Mouse (Mus musculus) urinary bladder, postnatal 25 days (tissue): ENCODE measurements around the gene Fcrl6.

Experiments used
- DNase-seq: peaks from one replicate; pipeline ENCODE4 v3.0.0; 2022; ENCODE audit warnings: low spot score

The Fcrl6 gene

DNA sequence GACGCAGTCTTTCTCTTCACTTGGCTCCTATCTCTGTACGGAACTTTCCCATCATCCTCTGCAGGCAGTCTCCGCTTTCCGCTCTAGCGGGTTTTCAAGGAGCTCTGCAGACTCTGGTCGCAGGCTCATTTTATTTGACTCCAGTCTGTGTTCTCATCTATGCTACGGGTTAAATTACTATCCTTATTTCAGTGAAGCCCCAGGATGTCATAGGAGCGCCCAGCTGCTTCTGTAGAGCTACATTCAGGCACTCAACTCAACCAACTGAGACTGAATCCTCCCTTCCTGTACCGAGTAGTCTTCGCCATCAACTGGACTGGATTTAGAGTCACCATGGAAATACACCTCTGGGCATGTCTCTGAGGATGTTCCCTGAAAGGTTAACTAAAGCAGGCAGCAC is 12.3 kb upstream of the Fcrl6 start:
- no peak for DNase-seq

DNA sequence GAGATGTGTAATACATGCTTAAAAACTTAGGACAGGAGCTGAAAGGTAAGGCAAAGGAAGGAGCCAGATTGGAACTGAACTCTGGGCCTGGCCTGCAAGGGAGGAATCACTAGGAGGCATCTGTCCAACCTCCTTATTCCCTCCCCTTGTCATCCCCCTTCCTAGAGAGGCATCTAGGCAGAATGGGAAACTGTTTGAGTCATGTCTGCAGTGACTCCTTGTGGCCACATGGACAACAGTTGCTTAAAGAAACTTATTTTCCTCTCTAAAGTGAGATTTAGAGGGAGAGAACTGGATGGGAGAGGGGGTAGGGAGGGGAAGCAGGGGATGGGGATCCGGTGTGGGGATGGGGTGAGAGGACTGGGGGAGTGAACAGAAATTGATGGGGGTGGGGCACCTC is 10.4 kb upstream of the Fcrl6 start:
- DNase-seq, result no peak

DNA sequence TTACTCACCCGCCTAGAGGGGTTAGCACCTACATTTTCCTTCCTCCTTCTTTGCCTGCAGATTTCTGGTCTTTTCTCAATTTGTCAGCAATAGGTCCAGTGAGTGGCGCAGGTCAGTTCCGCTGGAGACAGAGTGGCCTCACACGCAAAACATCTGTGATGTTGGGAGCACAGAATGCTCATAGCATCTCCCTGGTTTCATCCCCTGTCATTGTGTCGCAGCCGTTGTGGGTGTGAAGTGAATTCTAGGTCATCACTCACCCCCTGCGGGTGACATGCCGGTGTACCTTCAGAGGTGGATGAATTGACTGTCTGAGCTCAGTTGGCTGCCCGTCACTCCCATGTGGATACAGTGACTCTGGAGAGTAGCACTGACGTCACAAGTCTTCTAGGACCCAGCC is 9.0 kb upstream of the Fcrl6 start:
- DNase-seq, result no peak

- DNase-seq, result peak; percentile 19
Observed at GRCm38 (mm10) chr1:172594495-172594894, 7.9 kb downstream of the Fcrl6 start.

DNA sequence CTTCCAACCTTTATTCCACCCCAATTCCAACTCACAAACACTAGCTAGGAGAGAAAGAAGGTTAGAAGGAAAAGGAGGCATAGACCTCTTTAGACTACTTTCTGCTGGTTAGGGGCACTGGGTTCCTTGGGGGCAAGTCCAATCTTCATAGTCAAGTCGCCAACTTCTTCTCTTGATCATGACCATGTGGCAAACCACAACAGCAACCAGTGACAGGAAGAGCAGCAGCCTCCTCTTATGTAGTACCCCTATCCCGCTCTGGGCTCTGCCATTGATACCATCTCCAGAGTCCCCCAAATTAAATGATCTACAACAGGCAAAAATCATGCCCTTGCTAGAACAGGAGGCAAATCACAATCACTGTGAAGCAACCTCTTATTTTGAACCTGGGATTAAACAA is 8.4 kb downstream of the Fcrl6 start:
- DNase-seq, result no peak

DNA sequence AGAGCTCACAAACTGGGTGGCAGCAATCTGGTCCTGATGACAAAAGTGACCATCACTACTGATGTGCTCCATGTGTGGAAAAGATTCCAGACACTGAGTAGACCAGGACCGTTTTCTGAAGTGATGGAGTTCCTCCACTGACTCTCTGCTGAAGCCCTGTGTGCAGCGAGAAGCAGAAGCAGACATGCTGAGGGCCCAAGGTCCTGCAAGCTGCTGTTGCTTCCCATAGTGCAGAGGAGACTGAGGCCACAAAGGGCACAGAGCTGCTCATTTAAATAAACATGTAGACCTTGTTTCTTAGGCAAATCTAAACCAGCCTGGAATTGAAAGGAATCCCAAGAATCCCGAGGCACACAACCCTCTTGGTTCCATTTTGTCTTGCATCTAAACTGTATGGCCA is 9.0 kb downstream of the Fcrl6 start:
- DNase-seq, result no peak

- DNase-seq, result no peak
Observed at GRCm38 (mm10) chr1:172590385-172590784, 12.0 kb downstream of the Fcrl6 start, which contains the start of gene Slamf8. Gene Slamf8 (minus strand): TSS chr1:172590568.

DNA sequence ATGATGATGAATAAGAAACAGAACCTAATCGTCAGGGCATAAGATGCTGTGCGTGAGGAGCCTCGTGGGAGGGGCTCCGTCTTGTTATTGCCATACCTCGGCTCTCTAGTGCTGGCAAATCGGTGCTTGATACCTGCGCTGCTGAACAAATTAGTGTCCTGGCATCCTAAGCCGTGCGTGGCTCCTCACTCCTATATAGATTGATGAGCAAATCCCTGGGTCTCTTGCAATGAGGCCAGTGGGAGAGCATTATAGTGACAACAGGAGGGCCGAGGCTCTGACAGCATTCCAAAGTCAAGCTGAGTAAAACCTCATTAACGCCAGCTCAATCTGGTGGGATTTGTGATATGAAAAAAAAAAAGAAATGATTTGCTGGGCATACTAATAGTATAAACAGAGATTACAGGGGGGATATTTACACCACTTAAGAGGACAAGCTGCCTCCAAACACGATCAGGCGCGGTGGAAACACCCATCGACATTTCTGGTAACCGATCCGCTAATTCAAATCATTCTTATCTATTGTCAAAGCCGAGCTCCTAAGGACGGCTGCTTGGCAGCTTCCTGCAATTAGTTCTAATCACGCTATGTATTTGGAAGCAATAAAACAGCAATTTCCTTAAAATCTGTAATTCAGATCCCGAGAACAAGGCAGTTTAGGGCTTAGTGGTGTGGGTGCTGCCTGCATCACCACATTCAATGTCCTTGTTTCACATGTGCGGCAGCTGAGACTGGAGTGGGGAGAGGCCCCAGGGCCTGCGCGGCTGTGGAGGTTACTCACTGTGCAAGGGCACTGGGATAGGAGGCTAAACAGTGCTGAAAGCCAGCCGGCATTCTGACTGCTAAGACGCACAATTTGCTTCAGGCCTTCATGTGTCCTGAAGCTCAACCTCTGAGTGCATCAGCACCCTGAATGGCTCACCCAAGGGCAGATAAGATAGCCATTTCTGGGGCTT is 16.5 kb downstream of the Fcrl6 start:
- DNase-seq, result no peak

GRCm38 (mm10) chr1:172585026-172585425 is 17.3 kb downstream of the Fcrl6 start:
- no peak for DNase-seq

DNA sequence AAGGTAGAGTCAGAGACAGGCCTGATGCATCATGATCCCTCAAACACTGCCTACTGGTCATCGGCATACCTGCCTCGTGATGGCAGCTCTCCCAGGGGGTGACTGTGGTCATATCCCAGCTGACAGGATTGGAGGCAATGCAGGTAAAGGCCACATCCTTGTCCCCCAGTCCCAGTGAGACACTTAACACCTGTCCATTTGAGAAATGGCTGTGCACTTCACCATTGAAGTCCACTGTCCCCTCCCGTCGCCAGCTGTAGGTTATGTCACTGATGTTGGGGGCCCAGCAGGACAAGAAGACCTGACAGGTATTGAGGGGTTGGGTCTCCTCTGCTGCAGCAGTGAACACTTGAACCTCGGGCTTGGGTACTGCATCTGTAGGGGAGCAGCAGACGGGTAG is 18.1 kb downstream of the Fcrl6 start:
- no peak for DNase-seq

- no peak for DNase-seq
Observed at GRCm38 (mm10) chr1:172582436-172582835, 19.9 kb downstream of the Fcrl6 start.

GRCm38 (mm10) chr1:172580116-172580515 is 22.2 kb downstream of the Fcrl6 start:
- no peak for DNase-seq

GRCm38 (mm10) chr1:172567758-172568157 is 34.6 kb downstream of the Fcrl6 start:
- no peak for DNase-seq

DNA sequence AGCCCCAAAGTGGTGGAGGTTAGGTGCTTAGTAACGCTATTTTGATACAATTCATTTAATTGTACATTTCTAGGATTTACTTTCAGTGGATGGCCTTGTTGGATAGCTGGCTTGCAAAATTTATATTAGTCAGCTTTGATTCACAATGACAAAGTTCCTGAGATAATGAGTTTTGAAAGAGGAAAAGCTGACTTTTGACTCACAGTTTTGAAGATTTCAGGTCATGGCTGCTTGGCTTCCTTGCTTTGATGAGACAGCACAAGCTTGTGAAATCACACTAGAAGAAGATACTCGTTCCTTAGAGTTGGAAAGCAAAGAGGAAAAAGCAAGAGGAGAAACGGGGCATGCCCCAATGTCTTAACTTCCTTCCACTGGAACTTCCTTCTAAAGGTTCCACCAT is 36.2 kb downstream of the Fcrl6 start:
- DNase-seq, result no peak

- DNase-seq, result no peak
Observed at GRCm38 (mm10) chr1:172563465-172563828, 38.9 kb downstream of the Fcrl6 start.

DNA sequence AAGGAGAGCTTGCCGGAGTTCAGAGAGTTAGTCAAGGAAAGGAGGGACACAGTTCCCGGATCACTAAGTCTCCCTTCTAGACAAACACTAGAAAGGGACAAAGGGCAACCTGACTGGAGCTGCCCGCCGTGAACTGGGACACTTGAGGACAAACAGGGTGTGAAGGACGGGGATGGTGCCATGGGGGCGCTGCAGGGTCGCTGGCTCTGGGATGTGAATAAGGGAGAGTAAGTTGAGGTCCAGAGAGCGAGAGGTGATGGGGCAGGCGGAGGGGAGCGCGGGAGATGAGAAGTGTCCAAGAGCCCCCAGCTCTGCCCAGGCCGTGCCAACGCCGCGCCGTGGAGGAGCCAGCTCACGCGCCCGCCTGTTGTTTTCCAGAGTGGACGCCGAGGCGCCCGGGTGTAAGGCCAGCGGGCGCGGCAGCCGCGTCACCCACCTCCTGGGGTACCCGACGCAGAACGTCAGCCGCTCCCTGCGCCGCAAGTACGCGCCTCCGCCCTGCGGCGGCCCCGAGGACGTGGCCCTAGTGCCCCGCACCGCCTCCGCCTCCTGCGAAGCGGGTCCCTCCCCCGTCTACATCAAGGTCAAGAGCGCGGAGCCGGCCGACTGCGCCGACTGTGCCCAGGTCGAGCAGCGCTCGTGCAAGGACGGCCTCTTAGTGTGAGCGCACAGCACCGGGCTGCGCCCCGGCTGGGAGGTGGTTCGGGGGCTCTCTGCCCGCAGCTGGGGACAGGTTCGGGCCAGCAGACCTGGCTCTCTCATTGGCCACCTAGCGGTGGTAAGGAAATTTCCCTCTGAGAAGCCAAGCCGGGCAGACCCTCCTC is 39.5 kb downstream of the Fcrl6 start:
- peak; percentile 67 for DNase-seq

DNA sequence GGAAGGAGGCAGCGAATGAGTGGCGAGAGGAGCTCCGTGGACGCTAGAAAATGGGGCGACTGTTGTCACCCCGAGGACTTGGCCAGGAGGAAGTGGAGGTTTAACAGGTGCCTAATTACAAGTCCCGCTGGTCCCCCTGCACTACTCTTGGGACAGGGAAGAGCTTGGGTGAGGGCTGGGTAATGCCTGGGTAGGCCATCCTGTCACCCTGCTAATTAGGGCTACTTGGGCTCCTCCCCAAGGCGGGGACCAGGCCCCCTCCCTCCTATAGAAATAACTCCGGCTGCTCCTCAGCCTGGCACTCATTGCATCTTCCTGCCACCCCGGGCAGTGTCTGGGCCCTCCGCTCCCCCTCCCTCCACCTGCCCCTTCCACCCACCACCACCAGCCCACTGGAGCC is 46.7 kb downstream of the Fcrl6 start, which contains the start of gene Vsig8:
Gene Vsig8 (plus strand): TSS at position 301 of the 400 bp plus-strand sequence.
- DNase-seq, result no peak

DNA sequence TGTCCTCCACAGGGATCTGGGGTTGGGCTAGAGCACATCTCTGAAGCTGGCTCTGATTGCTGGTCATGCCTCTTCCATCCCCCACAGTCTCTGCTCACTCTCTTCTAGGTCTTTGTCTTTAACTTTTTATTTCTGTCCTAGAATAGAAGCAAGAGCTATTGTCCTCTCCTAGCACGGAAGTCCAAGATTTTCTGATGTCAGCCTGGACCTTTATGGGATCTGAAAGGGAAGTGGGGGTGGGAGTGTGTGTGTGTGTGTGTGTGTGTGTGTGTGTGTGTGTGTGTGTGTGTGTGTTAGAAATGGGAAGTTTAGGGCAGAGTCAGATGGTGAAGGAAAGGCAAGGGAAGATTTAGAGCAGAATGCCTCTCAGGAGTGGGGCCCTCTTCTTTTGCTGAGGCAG is 49.7 kb downstream of the Fcrl6 start:
- no peak for DNase-seq

GRCm38 (mm10) chr1:172551009-172551408 is 51.3 kb downstream of the Fcrl6 start:
- no peak for DNase-seq

DNA sequence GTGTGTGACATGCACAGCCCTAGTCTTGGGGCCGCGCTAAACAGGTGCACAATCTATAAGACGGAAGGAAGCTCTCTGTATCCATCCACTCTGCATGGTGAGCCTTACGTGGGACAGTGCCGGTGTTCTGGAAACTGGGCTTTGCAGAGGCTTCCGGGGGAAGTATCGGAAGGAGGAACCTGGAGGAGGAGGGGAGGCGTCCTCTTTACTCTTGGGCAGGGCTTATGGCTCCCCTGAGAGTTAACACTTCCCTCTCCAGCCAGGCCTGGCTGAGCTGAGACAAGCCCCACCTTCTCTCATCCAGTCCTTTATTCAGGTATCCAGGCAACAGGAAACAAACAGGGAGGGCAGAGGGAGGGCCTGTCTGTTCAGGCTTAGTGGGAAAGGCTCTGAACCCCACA is 51.8 kb downstream of the Fcrl6 start:
- no peak for DNase-seq

DNA sequence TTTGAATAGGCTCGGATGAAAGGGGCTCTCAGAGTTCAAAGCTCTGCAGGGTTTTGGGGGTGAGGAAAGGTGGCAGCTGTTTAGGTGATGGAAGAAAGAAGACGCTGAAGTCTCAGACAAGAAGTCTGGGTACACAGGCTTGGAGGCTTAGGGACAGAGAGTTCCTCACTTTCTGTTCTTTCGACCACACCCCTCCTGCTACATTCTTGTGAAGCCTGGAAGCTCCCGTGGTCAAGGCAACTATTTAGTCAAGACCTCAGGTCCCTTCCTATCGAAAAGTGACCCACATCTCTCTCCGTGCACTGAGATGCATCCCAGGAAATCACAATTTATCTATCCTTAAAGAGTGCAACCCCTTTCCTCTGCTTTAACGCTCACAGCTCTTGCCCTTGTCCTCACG is 52.6 kb downstream of the Fcrl6 start:
- no peak for DNase-seq

DNA sequence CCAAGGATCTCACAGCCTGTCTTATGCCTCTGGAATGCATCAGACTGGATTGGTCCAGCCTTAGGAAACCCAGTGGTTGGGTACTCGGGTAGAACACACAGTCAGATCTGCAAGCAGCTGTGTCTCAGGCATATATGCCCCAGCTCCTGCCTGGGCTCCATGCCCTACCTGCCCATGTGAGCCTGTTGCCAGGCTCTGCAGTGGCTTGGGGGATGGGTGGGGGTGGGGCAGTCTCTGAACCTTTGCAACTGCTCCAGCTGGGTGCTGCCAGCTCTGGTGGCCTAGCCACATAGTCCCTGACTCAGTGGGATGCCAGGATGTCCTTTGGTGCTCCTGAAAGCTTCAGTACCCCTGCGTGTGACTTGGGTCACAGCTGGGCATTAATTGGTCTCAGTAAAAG is 53.0 kb downstream of the Fcrl6 start:
- DNase-seq, result no peak

- no peak for DNase-seq
Observed at GRCm38 (mm10) chr1:172548501-172548900, 53.9 kb downstream of the Fcrl6 start.
